Mouse (Mus musculus): ENCODE data around the gene Gpatch4.

DNA sequence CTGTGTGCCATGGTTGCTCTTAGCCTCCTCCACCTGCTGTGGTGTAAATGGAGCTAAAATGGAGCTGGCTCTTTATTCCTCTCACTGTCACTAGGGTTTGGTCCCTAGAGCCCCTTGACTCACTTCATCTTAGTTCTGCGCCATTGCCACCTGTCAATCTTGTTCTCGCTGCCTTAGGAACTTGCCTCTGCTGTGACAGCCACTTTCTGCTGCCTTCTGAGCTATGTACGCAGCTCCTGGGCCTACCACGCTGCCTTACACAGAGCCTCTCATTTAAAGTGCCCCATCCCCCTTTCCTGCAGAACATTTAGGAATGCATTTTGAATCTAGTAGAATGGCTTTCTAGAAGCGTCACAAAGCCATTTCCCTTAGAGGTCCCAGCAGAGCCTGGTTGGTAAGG lies 51.2 kb downstream of the Gpatch4 start:
- TF ChIP-seq CTCF (IDR thresholded peaks at IDR 0.05; ENCODE audit: insufficient read depth, low read depth, low read length) = no peak
- TF ChIP-seq POLR2A (IDR thresholded peaks at IDR 0.05; ENCODE audit: insufficient read depth, low read depth, low read length) = no peak

Measured in olfactory bulb, adult 2 months (tissue).